Mouse (Mus musculus): ENCODE data around the gene Anapc16.

DNA sequence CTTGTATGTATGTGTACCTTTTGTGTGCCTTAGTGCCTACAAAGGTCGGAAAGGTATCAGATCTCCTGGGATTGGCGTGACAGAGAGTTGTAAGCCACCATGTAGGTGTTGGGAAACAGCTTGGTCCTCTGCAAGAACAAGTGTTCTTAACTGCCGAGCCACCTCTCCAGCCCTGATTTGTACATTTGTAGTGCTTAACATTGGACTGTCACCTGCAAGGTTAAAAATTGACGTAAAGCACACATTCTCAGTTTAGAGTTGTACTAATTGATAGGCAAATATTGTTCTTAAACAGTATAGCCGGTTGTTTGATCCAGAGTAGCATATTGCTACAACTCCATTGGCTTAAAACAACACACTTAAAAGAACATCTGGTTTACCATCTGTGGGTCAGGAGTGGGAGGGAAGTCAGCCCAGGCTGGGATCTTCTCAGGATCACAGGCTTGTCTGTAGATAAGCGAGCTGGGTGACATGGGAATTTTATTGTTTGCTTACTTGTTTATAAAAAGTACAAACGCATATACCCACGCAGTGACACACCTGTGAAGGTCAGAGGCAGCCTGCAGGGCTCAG, 39.5 kb upstream of the Anapc16 start:
- TF ChIP-seq CTCF (IDR thresholded peaks at IDR 0.05; ENCODE audit: low read depth, low read length) (no peak), POLR2A (IDR thresholded peaks at IDR 0.05; ENCODE audit: borderline replicate concordance, low read depth, low read length) (no peak)

All from bone marrow macrophage, adult 2 months (primary cell).